Mouse (Mus musculus) midbrain, embryonic 16.5 days (tissue): ENCODE data around the gene Cldn14. TPM values are rescaled to one million over a fixed set of nuclear protein-coding genes. Genes with fewer than 3 reads are reported as not detected.

Experiments
- ATAC-seq: fragments of 200-750 bp; cut with Nextera tagmentation; 2 replicates; pipeline ENCODE4 v1.8.0; 2017; ENCODE audit warnings: moderate TSS enrichment
- H3K27ac ChIP-seq: fragments of 300-500 bp; sonication (generic); 2 replicates; pipeline ENCODE4 v1.5.1; 2014; ENCODE audit warnings: mild to moderate bottlenecking, low read length, mixed read lengths
- H3K27me3 ChIP-seq: fragments of 300-500 bp; sonication (generic); 2 replicates; pipeline ENCODE4 v1.6.1; 2014; ENCODE audit warnings: low read depth, low read length, mixed read lengths; ENCODE audit not compliant: control insufficient read depth, insufficient read depth
- H3K36me3 ChIP-seq: fragments of 300-500 bp; sonication (generic); 2 replicates; pipeline ENCODE4 v1.6.1; 2014; ENCODE audit warnings: mild to moderate bottlenecking, low read length, moderate library complexity, mixed read lengths; ENCODE audit not compliant: control insufficient read depth, insufficient read depth
- H3K4me1 ChIP-seq: fragments of 300-500 bp; sonication (generic); 2 replicates; pipeline ENCODE4 v1.6.1; 2014; ENCODE audit warnings: mild to moderate bottlenecking, low read length, mixed read lengths; ENCODE audit not compliant: control insufficient read depth, insufficient read depth
- H3K4me2 ChIP-seq: fragments of 300-500 bp; sonication (generic); 2 replicates; pipeline ENCODE4 v1.6.1; 2014; ENCODE audit warnings: mild to moderate bottlenecking, low read length, mixed read lengths
- H3K4me3 ChIP-seq: fragments of 300-500 bp; sonication (generic); 2 replicates; pipeline ENCODE4 v1.5.1; 2014; ENCODE audit warnings: low read depth, mild to moderate bottlenecking, low read length, moderate library complexity, mixed read lengths
- H3K9ac ChIP-seq: fragments of 300-500 bp; sonication (generic); 2 replicates; pipeline ENCODE4 v1.6.1; 2014; ENCODE audit warnings: low read depth, low read length, mixed read lengths
- H3K9me3 ChIP-seq: fragments of 300-500 bp; sonication (generic); replicated peaks from 2 replicates; pipeline ENCODE4 v1.6.1; 2014; ENCODE audit warnings: mild to moderate bottlenecking, low read length, mixed read lengths; ENCODE audit not compliant: control insufficient read depth, poor library complexity, severe bottlenecking
- WGBS: fragments of 180-500 bp; shearing (Covaris S2); extraction: QIAGEN DNeasy Blood & Tissue Kit; methylation state at CpG from one replicate; pipeline ENCODE4 v1.1.7; 2014; 5-methylcytosine and 5-hydroxymethylcytosine counted together
- polyA plus RNA-seq: library from polyadenylated mRNA; unstranded; fragments of >200 nt; fragmentation: Nextera tagmentation; extraction: Ambion mirVana; gene quantifications from 2 replicates; pipeline ENCODE4 v1.2.1, GENCODE M21; 2015

The Cldn14 gene
- polyA plus RNA-seq, 1 experiment from 2014 or later = not detected

DNA sequence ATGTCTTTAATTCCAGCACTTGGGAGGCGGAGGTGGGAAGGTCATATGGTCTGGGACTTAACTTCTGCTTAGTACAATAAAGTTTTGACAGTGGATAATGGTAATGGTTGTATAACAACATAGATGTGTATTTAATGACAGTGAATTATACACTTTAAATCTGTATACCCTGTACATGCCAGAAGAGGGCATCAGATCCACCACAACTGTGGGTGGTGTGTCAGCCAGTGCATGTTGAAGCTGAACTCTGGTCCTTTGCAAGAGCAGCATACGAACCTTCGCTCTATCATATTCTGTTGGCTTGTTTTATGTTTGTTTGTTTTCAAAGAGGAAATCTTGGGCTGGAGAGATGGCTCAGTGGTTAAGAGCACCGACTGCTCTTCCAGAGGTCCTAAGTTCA, 61.2 kb downstream of the Cldn14 start:
- no peak overlapping the region for H3K4me2 ChIP-seq
- H3K36me3 ChIP-seq = no peaks in the 10 kb centered on the region
- 91% methylated on average over 4 of the region's 4 CpGs for WGBS
- no peaks in the 10 kb centered on the region for H3K9me3 ChIP-seq
- no peak overlapping the region for H3K9ac ChIP-seq
- H3K4me3 ChIP-seq = no peak overlapping the region
- H3K4me1 ChIP-seq = no peaks in the 10 kb centered on the region
- no peaks in the 10 kb centered on the region; the same call in 1 of the 2 replicates for H3K27me3 ChIP-seq
- ATAC-seq = no peak
- H3K27ac ChIP-seq = no peak overlapping the region

DNA sequence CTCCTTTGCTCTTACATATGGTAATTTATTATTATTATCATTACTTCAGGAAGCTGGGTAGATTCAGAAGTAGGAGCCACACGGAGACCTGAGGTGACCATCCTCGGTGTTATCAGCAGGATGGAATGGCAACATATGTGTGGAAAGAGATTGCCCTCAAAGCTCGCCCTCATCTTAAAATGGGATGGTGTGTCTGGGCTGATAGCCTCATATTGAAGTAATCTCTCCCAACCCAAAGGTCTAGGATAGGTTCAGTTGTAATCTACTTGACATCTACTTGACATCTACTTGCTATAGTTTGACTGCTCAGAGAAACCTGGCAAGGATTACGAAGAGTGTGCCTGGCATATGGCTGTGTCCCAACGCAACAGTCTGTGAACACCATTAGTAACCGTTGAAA, 64.3 kb downstream of the Cldn14 start:
- Histone ChIP-seq H3K4me1 (no peaks in the 10 kb centered on the region), H3K36me3 (no peaks in the 10 kb centered on the region), H3K27ac (no peak overlapping the region), H3K9me3 (no peaks in the 10 kb centered on the region), H3K27me3 (peaks cover 3% of the 10 kb centered on the region), H3K4me2 (no peak overlapping the region), H3K4me3 (no peak overlapping the region), H3K9ac (no peak overlapping the region)
- WGBS = 94% methylated on average over 6 of the region's 6 CpGs
- no peak for ATAC-seq

DNA sequence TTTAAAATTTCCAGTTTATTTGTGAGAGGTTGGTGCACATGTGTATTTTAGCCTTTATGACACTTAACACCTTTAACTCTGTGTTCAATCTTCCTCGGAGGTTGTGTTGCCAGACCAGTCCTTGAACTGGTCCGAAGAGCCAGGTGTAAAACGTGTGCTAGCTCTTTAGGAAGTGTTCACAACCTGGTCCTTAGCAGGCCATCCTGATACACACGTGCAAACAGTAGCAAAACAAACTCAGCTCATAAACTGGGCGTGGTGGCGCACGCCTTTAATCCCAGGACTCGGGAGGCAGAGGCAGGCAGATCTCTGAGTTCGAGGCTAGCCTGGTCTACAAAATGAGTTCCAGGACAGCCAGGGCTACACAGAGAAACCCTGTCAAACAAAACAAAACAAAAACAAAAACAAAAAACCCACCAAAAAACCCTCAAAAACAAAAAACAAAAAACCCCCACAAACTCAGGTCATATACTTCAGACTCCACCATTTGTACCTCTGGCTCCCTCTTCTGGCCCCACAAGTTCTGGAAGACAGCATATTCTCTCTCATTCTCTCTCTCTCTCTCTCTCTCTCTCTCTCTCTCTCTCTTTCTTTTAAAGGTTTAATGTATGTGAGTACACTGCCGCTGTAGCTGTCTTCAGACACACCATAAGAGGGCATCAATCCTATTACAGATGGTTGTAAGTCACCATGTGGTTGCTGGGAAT, 65.7 kb downstream of the Cldn14 start:
- Histone ChIP-seq H3K36me3 (no peaks in the 10 kb centered on the region), H3K4me1 (no peaks in the 10 kb centered on the region), H3K4me3 (no peak overlapping the region), H3K27me3 (peaks cover 3% of the 10 kb centered on the region), H3K9me3 (no peaks in the 10 kb centered on the region), H3K27ac (no peak overlapping the region), H3K9ac (no peak overlapping the region), H3K4me2 (no peak overlapping the region)
- 93% methylated on average over 10 of the region's 10 CpGs for WGBS
- no peak for ATAC-seq

DNA sequence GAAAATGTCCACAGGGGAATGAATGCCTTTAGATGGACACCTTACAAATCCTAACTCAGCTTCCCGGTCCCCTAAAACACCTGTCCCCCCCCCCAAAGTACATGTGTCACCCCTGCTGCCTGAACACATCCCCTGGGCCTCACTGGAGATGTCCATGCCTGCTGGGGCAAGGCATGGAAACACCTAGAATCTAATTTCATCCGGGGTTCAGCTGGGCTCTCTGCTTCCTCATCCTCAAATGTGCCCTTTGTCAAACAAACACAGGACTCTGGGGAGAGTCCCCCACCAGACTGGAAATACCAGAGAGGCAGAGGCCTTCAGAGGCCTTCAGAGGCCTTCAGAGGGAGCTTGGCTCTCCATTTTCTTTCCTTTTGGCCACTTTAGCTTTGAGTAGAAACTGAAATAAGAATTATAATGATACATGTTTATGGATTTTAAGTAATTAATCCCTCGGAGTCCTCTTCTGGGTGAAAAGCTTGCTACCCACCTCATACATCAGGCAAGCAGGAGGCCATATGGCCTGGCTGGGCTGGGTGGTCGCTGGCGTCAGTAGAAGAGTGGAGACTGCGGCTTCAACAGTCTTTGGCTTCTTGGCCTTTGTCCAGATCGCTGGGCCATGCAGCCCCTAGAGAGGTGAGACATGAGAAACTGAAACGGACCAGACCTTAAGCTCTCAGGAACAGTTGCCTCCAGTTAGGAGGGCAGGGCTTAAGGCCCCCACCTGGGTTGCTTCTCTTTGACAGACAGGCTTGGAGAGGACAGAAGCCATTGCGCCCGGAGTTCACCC, 66.7 kb downstream of the Cldn14 start:
- no peak overlapping the region for H3K4me3 ChIP-seq
- no peak overlapping the region for H3K9ac ChIP-seq
- H3K4me2 ChIP-seq = no peak overlapping the region
- H3K9me3 ChIP-seq = no peaks in the 10 kb centered on the region
- H3K27ac ChIP-seq = no peak overlapping the region
- H3K27me3 ChIP-seq = peaks cover 3% of the 10 kb centered on the region
- no peaks in the 10 kb centered on the region for H3K4me1 ChIP-seq
- no peak for ATAC-seq
- 75% methylated on average over 10 of the region's 10 CpGs for WGBS
- no peaks in the 10 kb centered on the region for H3K36me3 ChIP-seq

DNA sequence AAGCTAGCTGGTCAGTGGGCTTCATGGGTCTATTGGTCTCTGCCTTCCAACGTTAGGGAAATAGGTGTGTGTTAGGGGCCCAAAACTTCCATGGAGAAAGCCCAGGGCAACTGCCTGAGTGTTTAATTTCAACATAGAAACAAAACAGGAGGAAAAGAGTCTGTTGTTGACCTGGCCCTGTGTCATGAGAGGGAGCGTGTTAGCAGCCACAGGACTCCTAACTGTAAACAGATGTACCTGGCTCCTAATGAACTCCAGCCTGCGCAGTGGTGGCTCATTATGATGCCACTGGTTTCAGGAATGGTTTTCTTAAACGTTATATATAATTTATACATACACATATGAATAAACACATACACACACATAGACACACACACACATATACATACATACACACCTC, 68.7 kb downstream of the Cldn14 start:
- Histone ChIP-seq H3K4me3 (no peak overlapping the region), H3K4me2 (no peak overlapping the region), H3K9me3 (no peaks in the 10 kb centered on the region), H3K27me3 (peaks cover 12% of the 10 kb centered on the region), H3K9ac (no peak overlapping the region), H3K4me1 (no peaks in the 10 kb centered on the region), H3K27ac (no peak overlapping the region), H3K36me3 (no peaks in the 10 kb centered on the region)
- 80% methylated on average over 4 of the region's 4 CpGs for WGBS
- no peak for ATAC-seq

DNA sequence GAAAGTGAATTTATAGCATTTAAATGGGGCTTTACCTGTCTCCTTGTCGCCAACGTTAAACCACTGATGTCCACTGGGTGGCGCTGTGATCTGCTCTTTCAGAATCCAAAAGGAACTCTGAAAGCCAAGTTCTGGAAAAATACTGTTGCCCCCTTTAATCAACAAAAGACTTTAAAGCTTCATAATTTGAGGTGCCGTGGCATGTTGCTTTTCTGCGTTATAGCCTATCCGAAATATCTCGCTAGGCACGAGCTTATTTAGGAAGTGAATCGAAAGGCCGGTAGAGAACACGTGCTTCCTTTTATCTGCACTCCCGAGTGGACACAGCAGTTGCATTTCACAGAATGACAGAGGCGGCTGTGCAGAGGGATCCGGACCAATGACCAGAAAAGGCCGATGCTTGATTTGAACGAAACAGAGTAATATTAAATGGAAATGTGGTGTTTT, 70.2 kb downstream of the Cldn14 start:
- H3K9me3 ChIP-seq = no peaks in the 10 kb centered on the region
- peak overlapping the region; percentile 36 for H3K4me3 ChIP-seq
- WGBS = 6% methylated on average over 16 of the region's 16 CpGs
- peak overlapping the region; percentile 69 for H3K4me2 ChIP-seq
- H3K36me3 ChIP-seq = no peaks in the 10 kb centered on the region
- H3K9ac ChIP-seq = no peak overlapping the region
- no peak overlapping the region for H3K27ac ChIP-seq
- no peak for ATAC-seq
- H3K27me3 ChIP-seq = peaks cover 15% of the 10 kb centered on the region
- no peaks in the 10 kb centered on the region for H3K4me1 ChIP-seq

DNA sequence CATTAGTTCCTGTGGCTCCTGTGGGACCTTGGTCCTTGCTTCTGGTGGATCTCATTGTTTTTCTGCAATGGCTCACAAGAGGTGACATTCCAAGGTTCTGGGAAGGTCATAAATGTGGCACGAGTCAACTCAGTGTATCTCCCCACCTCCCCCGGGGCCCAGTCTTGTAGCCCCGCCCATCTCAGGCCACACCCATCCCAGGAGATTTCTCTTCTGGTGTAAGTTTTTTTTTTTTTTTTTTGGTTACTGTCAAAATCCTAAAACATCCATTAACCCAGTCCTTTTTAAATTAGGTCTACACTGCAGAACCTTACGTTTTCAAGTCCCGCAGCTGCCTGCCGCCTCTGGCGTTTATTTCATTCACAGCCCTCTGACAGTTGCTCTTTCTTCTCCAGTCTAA, 73.6 kb downstream of the Cldn14 start:
- Histone ChIP-seq H3K9me3 (no peaks in the 10 kb centered on the region), H3K4me1 (no peaks in the 10 kb centered on the region), H3K36me3 (no peaks in the 10 kb centered on the region), H3K27me3 (peaks cover 12% of the 10 kb centered on the region), H3K4me2 (no peak overlapping the region), H3K27ac (no peak overlapping the region), H3K9ac (no peak overlapping the region), H3K4me3 (no peak overlapping the region)
- WGBS = 22% methylated on average over 7 of the region's 7 CpGs
- ATAC-seq = no peak

DNA sequence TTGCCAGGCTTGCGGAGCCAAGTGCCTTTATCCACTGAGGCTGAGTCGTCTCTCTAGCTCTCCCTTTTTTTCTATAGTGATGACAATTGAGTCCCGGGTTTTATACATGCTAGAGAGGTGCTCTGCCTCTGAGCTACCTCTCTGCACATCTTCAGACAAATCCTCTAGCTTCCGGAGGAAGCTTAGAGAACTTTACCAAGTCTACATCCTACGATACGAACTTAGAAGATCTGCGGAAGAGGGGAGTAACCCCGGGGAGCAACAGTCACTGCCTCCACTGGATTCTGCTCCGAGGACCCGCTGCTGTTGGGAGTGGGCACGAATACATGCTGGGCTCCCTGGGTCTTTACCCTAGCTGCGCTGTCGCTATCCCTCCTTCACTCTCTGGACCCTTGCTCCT, 74.0 kb downstream of the Cldn14 start:
- Histone ChIP-seq H3K9me3 (no peaks in the 10 kb centered on the region), H3K4me2 (no peak overlapping the region), H3K4me1 (no peaks in the 10 kb centered on the region), H3K4me3 (no peak overlapping the region), H3K9ac (no peak overlapping the region), H3K27me3 (peaks cover 12% of the 10 kb centered on the region), H3K36me3 (no peaks in the 10 kb centered on the region), H3K27ac (no peak overlapping the region)
- no peak for ATAC-seq
- WGBS = 20% methylated on average over 13 of the region's 13 CpGs
